Mouse (Mus musculus) fat pad, adult 2 months (tissue): ENCODE measurements around the gene Zbtb40.
A peak's percentile ranks its signal among the peaks of the same experiment; 100 is the strongest.

ENCODE experiments used
- DNase-seq: peaks from one replicate; pipeline ENCODE4 v3.0.0-alpha.2; 2011; ENCODE audit warnings: low read depth, low spot score; ENCODE audit errors: extremely low read depth

Zbtb40 gene

DNA sequence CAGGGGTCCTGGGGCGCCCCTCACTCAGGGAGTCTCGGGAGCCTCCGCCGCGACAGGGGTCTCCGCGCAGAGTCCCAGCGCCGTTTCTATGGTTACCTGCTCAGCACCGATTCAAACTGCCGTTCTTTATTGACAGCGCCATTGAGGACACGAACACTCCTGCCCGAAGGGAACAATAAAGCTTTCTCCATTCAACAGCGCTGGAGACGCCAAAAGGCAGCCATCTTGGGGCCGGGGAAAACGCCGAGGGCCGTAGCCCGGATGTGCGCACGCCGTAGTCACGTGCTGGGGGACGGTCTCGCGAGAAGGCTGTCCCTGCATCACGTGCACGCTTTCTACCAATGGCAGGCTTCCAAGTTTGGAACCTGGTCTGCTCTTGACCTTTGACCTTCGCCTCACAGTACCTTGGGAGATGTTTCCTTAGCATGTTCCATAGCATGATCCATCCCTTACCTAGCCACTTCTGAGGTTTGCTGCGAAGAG lies at the start of gene Zbtb40:
Zbtb40 (minus strand) TSS at position 252 of the 483 bp plus-strand sequence.
- peak; percentile 40 for DNase-seq

DNA sequence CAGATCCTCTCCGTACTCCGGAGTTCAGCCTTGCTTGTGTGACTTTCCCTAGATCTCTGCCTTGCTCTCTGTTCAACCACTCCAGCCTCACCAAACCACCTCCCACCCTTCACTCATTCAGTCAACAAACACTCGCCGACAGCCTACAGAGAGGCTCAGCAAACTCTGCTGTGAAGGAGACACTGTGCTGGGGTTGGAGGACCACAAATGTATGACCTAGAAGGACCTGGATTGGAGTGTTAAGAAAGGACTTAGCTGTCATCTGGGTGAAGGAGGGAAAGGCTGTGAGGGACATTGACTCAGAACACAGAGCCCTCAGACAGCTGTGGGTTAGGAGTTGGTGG lies 49.4 kb upstream of the Zbtb40 start:
- DNase-seq, result no peak

DNA sequence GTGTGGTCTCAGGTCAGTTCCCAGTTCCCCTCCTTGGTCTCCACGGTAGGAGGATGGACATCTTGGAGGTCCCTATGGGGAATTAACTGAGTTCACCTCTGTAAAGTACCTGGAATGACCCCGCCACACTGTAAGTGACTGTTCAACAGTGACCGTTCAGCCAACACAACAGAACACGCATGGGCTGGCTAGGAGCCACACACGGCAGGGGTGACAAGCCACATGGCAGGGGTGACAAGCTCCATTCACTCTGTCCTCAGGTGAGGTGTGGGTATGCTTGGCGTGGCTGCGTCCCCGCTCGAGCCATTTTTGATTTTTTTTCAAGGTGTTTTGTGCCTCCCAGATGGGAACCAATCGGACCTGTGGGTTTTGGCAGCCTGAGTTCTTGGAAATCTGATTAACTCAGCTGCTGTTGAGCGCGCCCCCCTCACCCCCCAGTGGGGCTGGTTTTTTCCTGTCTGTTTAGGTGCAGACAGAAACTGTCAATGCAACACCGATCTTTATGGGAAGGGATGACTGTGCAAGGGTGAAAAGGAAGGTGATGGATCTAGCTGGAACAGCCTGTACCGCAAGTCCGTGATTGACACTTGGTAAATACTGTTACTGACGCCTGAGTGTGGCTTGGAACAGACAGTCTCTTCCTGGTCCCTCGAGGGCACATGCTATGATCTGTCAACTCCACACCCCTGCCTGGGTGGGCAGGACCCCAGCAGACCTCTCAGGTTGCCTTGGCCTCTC lies 48.8 kb upstream of the Zbtb40 start:
- DNase-seq, result no peak

- DNase-seq, result no peak
These were observed 47.8 kb upstream of the Zbtb40 start for GRCm38 (mm10) chr4:137096353-137096752.

DNA sequence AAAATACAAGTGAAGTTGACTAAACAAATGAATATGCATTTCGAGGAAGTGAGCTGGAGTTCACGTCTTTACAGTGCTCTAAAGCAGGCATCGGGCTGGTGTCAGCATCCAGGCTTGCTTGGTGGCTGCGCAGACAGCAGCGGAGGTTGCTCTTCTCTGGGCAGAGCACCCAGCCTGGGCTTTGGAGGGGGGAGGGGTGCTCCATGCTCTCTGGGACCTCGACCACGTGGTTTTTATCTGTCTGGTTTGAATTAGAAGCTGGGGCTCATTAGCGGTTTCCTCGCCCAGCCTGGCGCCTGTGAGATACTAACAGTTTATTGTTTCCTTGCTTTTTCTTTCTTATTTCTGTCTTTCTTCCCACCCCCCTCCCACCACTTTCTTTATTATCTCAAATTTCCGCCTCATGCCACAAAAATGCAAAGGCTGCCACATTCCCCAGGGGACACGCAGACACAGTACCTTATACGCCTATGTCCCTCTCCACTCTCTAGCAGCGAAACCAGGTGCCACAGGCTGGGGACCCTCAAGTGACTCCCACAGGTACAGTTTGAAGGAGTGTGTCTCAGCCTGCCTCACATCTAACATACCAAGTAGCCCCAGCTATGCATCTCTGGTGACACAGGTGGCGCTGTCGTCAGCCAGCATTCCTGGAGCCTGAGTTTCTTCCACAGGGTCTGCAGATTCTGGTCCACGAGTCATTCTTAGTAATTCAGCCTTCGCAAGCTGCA lies 36.6 kb upstream of the Zbtb40 start:
- no peak for DNase-seq

DNA sequence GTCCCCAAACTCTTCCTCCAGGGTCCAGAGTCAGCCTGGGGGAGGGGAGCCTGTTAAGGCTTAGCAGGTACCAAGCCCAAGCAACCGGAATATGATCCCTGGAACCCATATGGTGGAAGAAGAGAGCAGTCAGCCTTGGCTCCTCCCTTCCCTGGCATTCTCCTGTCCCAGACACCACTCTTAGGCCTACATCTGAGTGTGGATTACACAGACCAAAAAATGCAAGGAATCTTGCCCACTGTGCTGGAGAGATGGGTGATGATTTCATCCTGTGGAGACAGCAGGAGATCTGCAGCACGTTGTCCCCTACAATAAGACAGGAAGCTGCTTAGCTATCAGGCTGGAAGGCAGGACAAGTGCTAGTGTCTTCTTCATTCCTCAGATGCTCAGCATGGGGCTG lies 34.3 kb upstream of the Zbtb40 start:
- no peak for DNase-seq

GRCm38 (mm10) chr4:137081401-137081800 lies 32.8 kb upstream of the Zbtb40 start:
- DNase-seq, result no peak

- no peak for DNase-seq
These were observed 28.6 kb upstream of the Zbtb40 start for GRCm38 (mm10) chr4:137077216-137077615.

- DNase-seq, result no peak
These were observed 22.6 kb upstream of the Zbtb40 start for GRCm38 (mm10) chr4:137071204-137071603.

DNA sequence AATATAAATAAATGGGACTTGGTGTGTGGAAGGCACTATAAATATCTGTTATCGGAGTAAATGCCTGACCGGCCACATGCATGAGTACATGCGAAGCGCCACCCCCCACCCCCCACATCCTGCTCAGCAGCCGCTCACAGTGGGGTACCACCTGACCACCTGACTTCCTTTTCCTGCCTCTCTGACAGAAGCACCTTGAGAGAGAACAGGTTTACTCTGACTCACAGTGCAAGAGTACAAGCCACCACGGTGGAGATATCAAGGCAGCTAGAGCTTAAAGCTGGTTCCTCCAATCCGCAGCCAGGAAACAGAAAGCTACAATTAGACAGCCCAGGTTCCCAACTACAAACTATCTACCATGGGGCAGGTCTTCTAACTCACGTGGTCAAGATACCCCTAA lies 19.9 kb upstream of the Zbtb40 start:
- no peak for DNase-seq

GRCm38 (mm10) chr4:137065846-137066245 lies 17.2 kb upstream of the Zbtb40 start:
- DNase-seq, result no peak

GRCm38 (mm10) chr4:137054932-137055331 lies 6.3 kb upstream of the Zbtb40 start:
- DNase-seq, result no peak

DNA sequence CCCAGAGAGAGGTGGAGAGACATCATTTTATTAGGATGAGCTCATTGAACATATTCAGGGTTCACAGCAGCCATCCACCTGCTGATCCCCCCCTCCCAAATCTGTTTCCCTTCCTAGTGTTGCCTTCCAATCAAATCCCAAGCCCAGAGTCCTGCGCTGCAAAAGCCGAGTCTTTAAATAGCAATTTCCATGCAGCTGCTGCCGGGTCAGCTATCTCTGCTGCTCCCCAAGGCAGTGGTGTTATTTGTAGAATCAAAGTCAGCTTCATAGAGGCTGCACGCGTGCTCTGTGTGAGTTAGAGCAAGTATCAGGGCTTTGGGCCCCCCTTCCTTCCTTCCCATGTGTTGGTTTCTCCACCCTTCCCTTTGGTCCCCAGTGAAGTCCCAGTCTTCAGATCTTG lies 5.2 kb upstream of the Zbtb40 start:
- DNase-seq, result no peak

DNA sequence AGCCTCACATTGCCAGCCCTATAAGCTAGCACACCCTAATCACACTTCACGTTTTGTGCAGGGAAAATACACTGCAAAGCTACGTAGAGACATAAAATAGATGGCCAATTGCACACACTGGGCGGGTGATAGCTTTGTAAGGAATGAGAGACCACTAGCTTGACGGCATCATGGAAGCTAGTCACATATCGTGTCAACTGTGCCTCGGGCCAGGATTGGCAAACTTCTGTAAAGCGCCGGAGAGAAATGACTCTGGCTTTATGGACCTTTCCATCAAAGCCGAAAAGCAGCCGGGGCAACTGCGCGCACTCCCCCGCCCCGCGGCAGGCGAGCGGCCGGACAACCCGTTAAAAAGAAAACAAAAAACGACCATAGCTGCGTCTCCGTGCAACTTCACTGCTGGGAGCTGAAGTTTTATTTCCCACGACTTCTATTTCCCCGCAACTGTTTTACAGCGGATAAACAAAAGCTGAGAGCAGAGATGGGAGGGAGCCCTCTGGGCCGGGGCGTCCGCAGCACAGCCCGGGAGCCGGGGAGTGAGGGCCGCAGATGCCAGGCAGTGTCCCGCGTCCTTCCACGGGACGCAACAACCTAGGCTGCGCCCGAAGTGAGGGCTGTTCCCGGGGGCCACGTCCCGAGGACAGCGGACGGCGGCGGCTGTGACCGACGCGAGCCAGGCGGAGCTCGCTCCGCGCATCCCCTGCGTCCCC lies 606 bp downstream of the Zbtb40 start:
- DNase-seq, result no peak

DNA sequence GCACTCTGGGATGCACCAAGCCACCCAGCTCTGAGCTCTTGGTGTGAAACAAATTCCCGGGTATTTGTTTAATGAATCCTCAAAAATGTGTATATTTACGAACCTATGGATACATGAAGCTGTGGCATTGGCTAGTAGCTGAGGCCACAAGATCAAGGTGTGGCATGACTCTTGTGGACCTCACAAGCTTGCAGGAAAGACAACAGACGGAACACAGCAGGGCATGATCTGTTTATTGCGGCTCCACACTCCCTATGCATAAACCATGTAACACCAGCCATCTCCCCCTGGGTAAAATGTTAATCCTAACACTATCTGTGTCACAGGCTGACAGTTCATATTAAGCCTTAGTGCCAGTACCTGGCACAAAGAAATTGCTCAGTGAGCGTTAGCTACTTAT lies 2.5 kb downstream of the Zbtb40 start:
- DNase-seq, result no peak

DNA sequence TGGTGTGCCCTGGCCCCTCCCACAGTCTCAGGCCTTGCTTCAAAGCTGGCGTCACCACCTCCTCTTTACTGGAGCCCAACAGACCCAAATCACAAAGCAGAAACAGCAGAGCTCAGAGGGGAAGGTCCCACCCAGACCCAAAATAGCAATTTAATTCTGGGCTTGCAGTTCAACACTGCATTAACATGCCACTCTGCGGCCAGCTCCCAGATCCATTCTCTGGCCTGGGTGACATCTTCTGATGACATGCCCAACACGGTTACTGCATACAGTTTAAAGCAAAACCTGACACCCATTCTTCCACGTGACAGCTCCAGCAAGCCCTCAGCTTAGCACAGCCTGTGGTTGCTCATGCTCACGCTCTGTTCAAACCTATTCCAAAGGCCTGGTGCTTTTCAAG lies 4.1 kb downstream of the Zbtb40 start:
- no peak for DNase-seq

DNA sequence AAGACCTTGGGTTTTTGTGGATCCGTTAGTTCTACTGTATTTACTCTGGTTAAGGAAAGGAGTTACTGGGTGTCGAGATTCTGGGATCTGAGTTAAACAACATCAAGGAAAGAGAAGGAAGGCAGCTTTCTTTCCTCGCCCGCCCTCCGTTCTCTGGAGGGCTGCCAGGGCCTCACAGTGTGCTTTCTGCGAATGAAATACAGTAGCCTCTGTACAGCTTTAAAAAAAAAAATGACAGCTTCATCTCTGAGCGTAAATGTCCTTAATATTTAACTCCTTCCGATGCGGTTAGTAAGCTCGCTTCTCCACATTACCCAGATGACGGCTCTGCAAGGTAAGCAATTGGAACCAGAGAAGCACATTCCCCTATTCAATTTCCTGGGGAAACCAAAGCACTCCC lies 4.8 kb downstream of the Zbtb40 start:
- DNase-seq, result no peak

- DNase-seq, result no peak
These were observed 6.6 kb downstream of the Zbtb40 start for GRCm38 (mm10) chr4:137042039-137042438.

- DNase-seq, result no peak
These were observed 7.4 kb downstream of the Zbtb40 start for GRCm38 (mm10) chr4:137041161-137041621.

GRCm38 (mm10) chr4:137039441-137039840 lies 9.2 kb downstream of the Zbtb40 start:
- no peak for DNase-seq

DNA sequence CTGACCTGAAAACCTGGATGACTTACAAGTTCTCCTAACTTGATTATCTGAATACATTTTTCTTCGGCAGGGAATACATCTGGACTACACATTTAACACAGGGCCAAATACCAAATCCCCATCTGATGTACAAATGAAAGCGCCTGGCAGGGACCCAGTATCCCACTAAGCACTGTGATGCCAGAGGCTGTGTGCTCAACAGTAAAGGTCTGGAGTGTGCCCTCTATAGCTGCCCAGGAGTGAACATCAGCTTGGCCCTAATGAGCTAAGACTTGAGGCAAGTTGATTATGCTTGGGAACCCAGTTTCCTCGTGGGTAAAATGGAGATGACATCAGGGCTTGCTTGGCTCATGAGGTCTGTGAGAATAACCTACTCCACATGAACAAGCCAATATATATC lies 10.1 kb downstream of the Zbtb40 start:
- no peak for DNase-seq

GRCm38 (mm10) chr4:137038096-137038495 lies 10.5 kb downstream of the Zbtb40 start:
- DNase-seq, result no peak
